Mouse (Mus musculus) G1E (cell line): Measurements from ENCODE around the gene Adamtsl3. TPM values are rescaled to one million over a fixed set of nuclear protein-coding genes. Genes with fewer than 3 reads are reported as not detected.

Experiments used
- ATAC-seq: 2 replicates; pipeline ENCODE4 v1.8.0; 2016; ENCODE audit warnings: mild to moderate bottlenecking; ENCODE audit not compliant: insufficient number of reproducible peaks, poor library complexity, low FRiP score, severe bottlenecking; ENCODE audit errors: extremely low read depth
- DNase-seq: peaks from one replicate; pipeline ENCODE4 v3.0.0; 2012; ENCODE audit warnings: low spot score
- H3K27me3 ChIP-seq: 2 replicates; pipeline ENCODE4 v1.6.1; 2012; ENCODE audit warnings: mild to moderate bottlenecking, low read length, inconsistent platforms; ENCODE audit not compliant: insufficient read depth
- H3K36me3 ChIP-seq: replicated peaks from 2 replicates; pipeline ENCODE3; 2012; ENCODE audit warnings: mild to moderate bottlenecking, inconsistent platforms
- H3K4me1 ChIP-seq: 2 replicates; pipeline ENCODE4 v1.6.1; 2012; ENCODE audit warnings: low read depth, low read length, inconsistent platforms, mixed read lengths; ENCODE audit not compliant: insufficient read depth
- H3K4me3 ChIP-seq: 2 replicates; pipeline ENCODE4 v1.5.1; 2012; ENCODE audit warnings: low read depth, mild to moderate bottlenecking, inconsistent platforms, low read length, moderate library complexity, mixed read lengths
- H3K9me3 ChIP-seq: replicated peaks from 2 replicates; pipeline ENCODE4 v1.6.1; 2012; ENCODE audit warnings: inconsistent platforms
- CTCF ChIP-seq: IDR thresholded peaks from 2 replicates; pipeline ENCODE4 v1.5.1; 2012; ENCODE audit warnings: low read depth, low read length, inconsistent platforms, mixed read lengths
- GATA1 ChIP-seq: IDR thresholded peaks from 2 replicates; pipeline ENCODE4 v1.6.1; 2012; ENCODE audit warnings: borderline replicate concordance, low read length, inconsistent platforms, mixed read lengths
- GATA2 ChIP-seq: IDR thresholded peaks from 2 replicates; pipeline ENCODE4 v1.6.1; 2012; ENCODE audit warnings: low read depth, low read length, inconsistent platforms, borderline replicate concordance
- POLR2AphosphoS5 ChIP-seq: IDR thresholded peaks from 2 replicates; pipeline ENCODE4 v1.6.1; 2012; ENCODE audit warnings: low read depth, low read length, inconsistent platforms; ENCODE audit not compliant: insufficient replicate concordance
- TAL1 ChIP-seq: conservative IDR thresholded peaks from 2 replicates; pipeline ENCODE4 v1.6.1; 2012; ENCODE audit warnings: low read depth, low read length, inconsistent platforms, mixed read lengths
- polyA plus RNA-seq: library from polyadenylated mRNA; stranded (reverse); fragments of >175 nt; gene quantifications from 2 replicates; pipeline ENCODE4 v1.2.3, GENCODE M21; 2012
- total RNA-seq, 2 experiments: library from RNA; stranded (forward) in 1 of 2; stranded (reverse) in 1 of 2; fragments of 200-1000 nt in 1 of 2; fragments of >200 nt in 1 of 2; fragmentation: Nextera tagmentation in 1 of 2; gene quantifications; 2 replicates each; pipeline ENCODE4 v1.2.3; 2014 to 2017

Adamtsl3 gene
- total and polyA plus RNA-seq, 3 experiments: 0.49 TPM; not detected in 2

DNA sequence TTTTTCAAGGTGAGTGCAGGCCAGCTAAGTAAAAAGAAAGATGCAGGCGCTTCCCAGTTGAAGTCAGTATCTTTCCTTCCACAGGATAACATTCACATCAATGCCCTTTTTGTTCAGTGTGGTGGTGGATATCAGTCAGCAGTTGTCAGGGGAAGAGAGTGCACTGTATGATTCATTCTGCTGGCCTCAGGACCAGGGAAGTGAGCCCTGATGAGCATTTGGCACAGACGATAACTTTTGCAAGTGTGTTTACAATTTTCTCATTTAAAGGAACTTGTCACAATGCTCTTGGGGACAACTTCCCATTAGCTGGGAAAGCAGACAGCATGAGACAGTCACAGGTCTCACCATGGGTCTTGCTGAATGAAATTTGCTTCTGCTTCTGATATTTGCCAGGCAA, 122.9 kb downstream of the Adamtsl3 start:
- H3K9me3 ChIP-seq: no peaks in the 10 kb centered on the region
- no peak for DNase-seq
- ATAC-seq: no peak

DNA sequence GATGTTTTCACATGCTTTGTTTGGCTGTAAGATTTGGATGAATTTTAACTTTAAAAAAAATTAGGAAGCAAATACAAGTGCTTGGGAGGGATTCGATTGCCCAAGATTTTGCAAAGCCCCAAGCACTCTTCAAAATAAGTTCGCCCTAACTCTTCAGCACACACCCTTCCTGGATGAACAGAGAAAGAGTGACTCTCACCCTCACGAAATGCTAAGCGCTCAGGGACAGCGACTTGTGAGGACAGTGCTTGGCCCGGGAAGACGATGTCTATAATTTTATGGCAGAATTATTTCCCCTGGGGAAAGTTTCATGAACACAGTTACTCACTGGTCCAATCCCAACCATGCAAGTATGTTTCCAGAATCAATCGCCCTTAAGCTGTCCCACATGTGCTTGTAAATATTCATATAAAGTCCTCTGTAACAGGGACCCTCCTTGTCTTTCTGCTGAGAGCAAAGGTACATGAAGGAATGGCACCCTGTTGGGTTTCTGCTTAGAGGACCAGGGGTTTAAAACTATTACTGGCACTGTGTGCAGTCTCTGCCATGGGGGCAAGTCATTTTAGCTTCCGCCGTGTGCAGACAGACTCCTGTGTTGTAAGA, 127.5 kb downstream of the Adamtsl3 start:
- Histone ChIP-seq H3K9me3 (0 out of 2 replicates have a peak, but pooled peaks cover 2% of the 10 kb centered on the region), H3K36me3 (no peaks in the 10 kb centered on the region), H3K4me3 (no peak overlapping the region), H3K27me3 (no peaks in the 10 kb centered on the region), H3K4me1 (no peaks in the 10 kb centered on the region)
- no peak for ATAC-seq
- TF ChIP-seq POLR2AphosphoS5 (no peak), TAL1 (no peak), GATA1 (no peak), CTCF (no peak), GATA2 (no peak)
- DNase-seq: no peak

More for the DNA sequence above, 122.9 kb downstream of the Adamtsl3 start:
- Histone ChIP-seq H3K4me1 (no peaks in the 10 kb centered on the region), H3K27me3 (no peaks in the 10 kb centered on the region), H3K4me3 (no peak overlapping the region), H3K36me3 (no peaks in the 10 kb centered on the region)
- no peak for TF ChIP-seq GATA2
- TF ChIP-seq TAL1: no peak
- no peak for TF ChIP-seq POLR2AphosphoS5
- TF ChIP-seq GATA1: no peak
- TF ChIP-seq CTCF: no peak

DNA sequence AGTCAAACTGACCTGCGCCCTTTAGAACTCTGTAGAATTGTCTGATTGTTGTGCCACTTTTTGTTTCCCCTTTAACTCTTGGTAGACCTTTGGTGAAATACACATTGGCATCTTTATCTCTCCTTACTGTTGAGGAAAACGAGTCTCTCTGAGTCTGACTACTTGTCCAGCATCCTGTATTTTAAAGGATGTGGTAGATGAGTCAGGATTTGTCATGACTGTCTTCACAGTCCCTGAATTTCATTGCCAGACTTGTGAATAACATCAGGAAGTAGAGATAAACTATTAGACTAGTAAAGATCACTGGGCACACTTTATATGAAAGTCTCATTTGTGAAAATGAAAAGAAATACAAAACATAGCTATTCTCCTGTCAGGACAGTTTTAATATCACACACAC, 128.9 kb downstream of the Adamtsl3 start:
- no peak for ATAC-seq
- H3K36me3 ChIP-seq: no peaks in the 10 kb centered on the region
- no peaks in the 10 kb centered on the region for H3K4me1 ChIP-seq
- 0 out of 2 replicates have a peak, but pooled peaks cover 2% of the 10 kb centered on the region for H3K9me3 ChIP-seq
- TF ChIP-seq GATA1 (no peak), GATA2 (no peak), POLR2AphosphoS5 (no peak), TAL1 (no peak), CTCF (no peak)
- no peak for DNase-seq
- H3K4me3 ChIP-seq: no peak overlapping the region
- no peaks in the 10 kb centered on the region for H3K27me3 ChIP-seq

DNA sequence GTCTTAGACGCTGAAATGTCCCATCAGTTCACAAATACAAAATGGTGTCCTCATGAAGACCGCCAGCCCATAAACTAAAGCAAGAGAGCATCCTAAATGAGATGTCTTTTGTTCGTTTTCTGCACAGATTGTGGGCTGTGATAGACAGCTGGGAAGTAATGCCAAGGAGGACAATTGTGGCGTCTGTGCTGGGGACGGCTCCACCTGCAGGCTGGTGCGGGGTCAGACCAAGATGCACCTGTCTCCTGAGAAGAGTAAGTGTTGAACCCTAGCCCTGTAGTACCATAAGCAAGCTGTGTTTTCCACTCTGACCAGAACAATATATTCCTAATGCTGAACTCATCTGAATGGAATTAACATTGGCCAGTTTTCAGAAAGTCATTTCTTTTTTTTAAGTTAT, 129.9 kb downstream of the Adamtsl3 start:
- no peaks in the 10 kb centered on the region for H3K36me3 ChIP-seq
- DNase-seq: no peak
- no peak for ATAC-seq
- no peaks in the 10 kb centered on the region for H3K4me1 ChIP-seq
- H3K27me3 ChIP-seq: no peaks in the 10 kb centered on the region
- no peak for TF ChIP-seq TAL1
- TF ChIP-seq GATA2: no peak
- TF ChIP-seq CTCF: no peak
- TF ChIP-seq POLR2AphosphoS5: no peak
- TF ChIP-seq GATA1: no peak
- 0 out of 2 replicates have a peak, but pooled peaks cover 2% of the 10 kb centered on the region for H3K9me3 ChIP-seq
- H3K4me3 ChIP-seq: no peak overlapping the region

DNA sequence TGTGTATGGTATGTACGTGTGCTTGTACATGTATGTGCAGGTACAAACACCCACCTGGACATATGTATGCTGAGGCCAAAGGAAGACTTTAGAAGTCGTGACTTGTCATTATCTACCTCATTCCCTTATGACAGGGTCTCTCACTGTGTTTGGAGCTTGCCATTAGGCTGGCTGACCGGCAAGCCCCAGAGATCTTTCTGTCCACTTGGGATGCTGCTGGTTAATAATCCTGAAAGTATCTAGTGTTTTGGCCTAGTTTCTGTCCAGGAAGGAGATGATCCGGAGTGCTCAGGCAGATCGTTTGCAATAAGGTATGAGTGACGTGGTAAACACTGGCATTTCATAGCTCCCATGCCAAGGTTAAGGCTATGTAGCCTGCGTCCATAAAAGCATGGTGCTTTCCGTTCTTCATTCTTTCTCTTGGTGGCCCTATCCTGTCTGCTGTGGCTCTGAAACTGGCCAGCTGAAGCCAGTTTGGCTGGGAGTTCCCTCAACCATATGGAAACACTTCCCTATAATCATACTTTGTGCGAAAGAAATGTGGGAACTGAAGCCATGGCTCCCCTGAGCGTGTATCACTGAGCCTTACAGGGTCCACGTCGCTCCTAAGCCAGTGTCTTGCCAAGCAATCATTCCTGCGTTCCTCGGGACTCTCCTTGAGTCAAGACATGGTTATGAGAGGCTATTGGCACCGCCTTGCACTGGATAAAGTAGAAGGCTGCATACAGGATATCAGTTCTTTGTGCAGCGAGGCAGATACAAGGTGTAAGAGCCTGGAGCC, 141.1 kb downstream of the Adamtsl3 start:
- H3K9me3 ChIP-seq: peaks cover 3% of the 10 kb centered on the region
- ATAC-seq: no peak
- no peaks in the 10 kb centered on the region for H3K4me1 ChIP-seq
- TF ChIP-seq POLR2AphosphoS5 (no peak), TAL1 (no peak), CTCF (no peak), GATA1 (no peak), GATA2 (no peak)
- H3K4me3 ChIP-seq: no peak overlapping the region
- no peaks in the 10 kb centered on the region for H3K36me3 ChIP-seq
- H3K27me3 ChIP-seq: no peaks in the 10 kb centered on the region
- DNase-seq: no peak

DNA sequence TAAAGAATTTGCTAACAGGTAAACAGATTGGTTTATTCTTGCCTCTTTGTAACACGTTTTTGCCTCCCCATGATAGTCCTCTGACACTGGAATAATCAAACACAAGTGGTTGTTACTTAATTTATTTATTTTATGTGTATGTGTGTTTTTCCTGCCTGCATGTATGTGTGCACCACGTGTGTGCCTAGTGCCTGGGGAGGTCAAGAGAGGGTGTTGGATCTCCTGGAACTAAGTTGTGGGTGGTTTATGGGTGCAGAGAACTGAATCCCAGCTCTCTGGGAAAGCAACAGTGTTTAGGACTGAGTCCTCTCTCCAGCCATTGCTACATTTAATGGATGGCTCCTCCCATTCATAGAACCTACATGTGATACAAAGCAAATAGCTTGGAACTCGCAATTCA, 143.0 kb downstream of the Adamtsl3 start:
- ATAC-seq: no peak
- peaks cover 3% of the 10 kb centered on the region for H3K9me3 ChIP-seq
- no peaks in the 10 kb centered on the region for H3K36me3 ChIP-seq
- no peaks in the 10 kb centered on the region for H3K4me1 ChIP-seq
- H3K4me3 ChIP-seq: no peak overlapping the region
- no peaks in the 10 kb centered on the region for H3K27me3 ChIP-seq
- TF ChIP-seq GATA2: no peak
- no peak for TF ChIP-seq POLR2AphosphoS5
- no peak for TF ChIP-seq CTCF
- no peak for TF ChIP-seq TAL1
- TF ChIP-seq GATA1: no peak
- DNase-seq: no peak
